Mouse (Mus musculus): Measurements from ENCODE around the gene Marcks.

DNA sequence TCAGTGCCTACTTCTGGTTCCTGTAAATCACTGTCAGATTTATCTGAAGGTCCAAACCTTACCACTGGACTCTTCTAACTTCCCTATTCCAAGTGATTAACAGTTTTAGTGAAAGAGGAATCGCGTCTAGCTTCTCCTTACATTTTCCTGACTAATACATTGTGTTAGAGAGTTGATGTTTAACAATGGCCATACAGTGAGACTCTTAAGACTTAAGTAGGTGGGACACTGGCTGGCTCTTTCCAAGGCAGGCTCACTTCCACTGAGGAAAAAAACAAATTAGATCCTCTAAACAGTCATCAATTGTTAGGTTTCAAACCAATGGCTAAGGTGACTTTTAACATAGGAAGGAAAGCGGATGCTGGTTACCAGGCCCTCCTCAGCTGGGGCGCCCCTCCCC lies 25.9 kb downstream of the Marcks start:
- TF ChIP-seq GATA1 (IDR thresholded peaks at IDR 0.05; ENCODE audit: borderline replicate concordance, low read length) (no peak), FLI1 (IDR thresholded peaks at IDR 0.05; ENCODE audit: low read length) (no peak)

Data from megakaryocyte, embryonic 14.5 days (primary cell).